Mouse (Mus musculus) midbrain, embryonic 15.5 days (tissue): ENCODE results near the gene Vps37b. TPM values are rescaled to one million over a fixed set of nuclear protein-coding genes. Genes with fewer than 3 reads are reported as not detected.

Experiments used
- ATAC-seq: fragments of 200-750 bp; cut with Nextera tagmentation; replicated peaks from 2 replicates; pipeline ENCODE4 v1.8.0; 2017; ENCODE audit warnings: moderate TSS enrichment
- H3K27ac ChIP-seq: fragments of 300-500 bp; sonication (generic); 2 replicates; pipeline ENCODE4 v1.5.1; 2015; ENCODE audit warnings: mild to moderate bottlenecking, inconsistent platforms
- H3K27me3 ChIP-seq: fragments of 300-500 bp; sonication (generic); replicated peaks from 2 replicates; pipeline ENCODE4 v1.6.1; 2015; ENCODE audit warnings: inconsistent platforms
- H3K36me3 ChIP-seq: fragments of 300-500 bp; sonication (generic); replicated peaks from 2 replicates; pipeline ENCODE4 v1.6.1; 2015; ENCODE audit warnings: inconsistent platforms
- H3K4me1 ChIP-seq: fragments of 300-500 bp; sonication (generic); 2 replicates; pipeline ENCODE4 v1.6.1; 2015; ENCODE audit warnings: inconsistent platforms
- H3K4me2 ChIP-seq: fragments of 300-500 bp; sonication (generic); 2 replicates; pipeline ENCODE4 v1.6.1; 2015; ENCODE audit warnings: inconsistent platforms, mild to moderate bottlenecking, moderate library complexity
- H3K4me3 ChIP-seq: fragments of 300-500 bp; sonication (generic); 2 replicates; pipeline ENCODE4 v1.5.1; 2015; ENCODE audit warnings: mild to moderate bottlenecking, inconsistent platforms
- H3K9ac ChIP-seq: fragments of 300-500 bp; sonication (generic); 2 replicates; pipeline ENCODE4 v1.6.1; 2015; ENCODE audit warnings: mild to moderate bottlenecking, inconsistent platforms
- H3K9me3 ChIP-seq: fragments of 300-500 bp; sonication (generic); 2 replicates; pipeline ENCODE4 v1.6.1; 2016; ENCODE audit warnings: inconsistent platforms
- WGBS: fragments of 180-500 bp; shearing (Covaris S2); methylation state at CpG from one replicate; pipeline ENCODE4 v1.1.7; 2015; ENCODE audit warnings: mixed read lengths; 5-methylcytosine and 5-hydroxymethylcytosine counted together
- polyA plus RNA-seq: library from polyadenylated mRNA; unstranded; fragments of >200 nt; fragmentation: Nextera tagmentation; extraction: Ambion mirVana; gene quantifications from 2 replicates; pipeline ENCODE4 v1.2.1, GENCODE M21; 2015

The Vps37b gene
- polyA plus RNA-seq = 66.7 and 73.7 TPM in 2 replicates

DNA sequence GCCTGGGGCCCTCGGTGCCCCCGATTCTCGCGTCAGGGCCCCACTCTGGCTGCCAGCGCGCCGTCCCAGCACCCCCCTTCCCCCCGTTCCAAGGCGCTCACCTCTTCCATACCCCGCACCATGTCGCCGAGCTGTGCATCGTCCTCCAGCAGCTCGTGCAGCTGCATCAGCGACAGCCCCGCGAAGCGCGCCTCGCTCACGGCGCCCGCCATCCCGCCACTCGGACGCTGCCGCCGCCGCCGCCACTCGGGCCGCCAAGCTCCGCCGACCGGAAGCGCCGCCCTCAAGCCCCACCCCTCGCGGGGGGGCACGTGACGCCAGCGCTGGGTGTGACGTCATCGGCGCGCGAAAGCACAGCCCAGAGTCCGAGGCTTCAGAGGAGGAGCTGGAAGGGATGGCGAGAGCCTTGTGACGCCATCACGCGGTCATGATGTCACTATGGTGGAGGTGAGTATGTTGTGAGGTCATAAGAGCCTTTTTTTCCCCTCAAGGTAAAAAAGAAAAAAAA is at the start of gene Vps37b:
Gene Vps37b, minus strand, starts transcription at position 270 of the 508 bp plus-strand sequence.
- ATAC-seq = peak; percentile 69
- Histone ChIP-seq H3K9ac (peak within 1 kb of the TSS; percentile 88), H3K36me3 (no peaks in the 10 kb centered on the region), H3K27ac (peak within 1 kb of the TSS; percentile 92), H3K27me3 (no peaks in the 10 kb centered on the region), H3K4me1 (peaks cover 38% of the 10 kb centered on the region), H3K4me2 (peak within 1 kb of the TSS; percentile 66), H3K9me3 (no peaks in the 10 kb centered on the region), H3K4me3 (peak within 1 kb of the TSS; percentile 77)
- under 1% methylated on average over 52 of the region's 52 CpGs for WGBS

GRCm38 (mm10) chr5:124079880-124080279 is 47.8 kb upstream of the Vps37b start:
- Histone ChIP-seq H3K4me3 (no peak overlapping the region), H3K9me3 (no peaks in the 10 kb centered on the region), H3K4me2 (no peak overlapping the region), H3K9ac (no peak overlapping the region), H3K27ac (no peak overlapping the region), H3K36me3 (no peaks in the 10 kb centered on the region), H3K4me1 (0 out of 2 replicates have a peak, but pooled peaks cover 5% of the 10 kb centered on the region), H3K27me3 (no peaks in the 10 kb centered on the region)
- ATAC-seq = no peak
- 94% methylated on average over 17 of the region's 17 CpGs for WGBS

DNA sequence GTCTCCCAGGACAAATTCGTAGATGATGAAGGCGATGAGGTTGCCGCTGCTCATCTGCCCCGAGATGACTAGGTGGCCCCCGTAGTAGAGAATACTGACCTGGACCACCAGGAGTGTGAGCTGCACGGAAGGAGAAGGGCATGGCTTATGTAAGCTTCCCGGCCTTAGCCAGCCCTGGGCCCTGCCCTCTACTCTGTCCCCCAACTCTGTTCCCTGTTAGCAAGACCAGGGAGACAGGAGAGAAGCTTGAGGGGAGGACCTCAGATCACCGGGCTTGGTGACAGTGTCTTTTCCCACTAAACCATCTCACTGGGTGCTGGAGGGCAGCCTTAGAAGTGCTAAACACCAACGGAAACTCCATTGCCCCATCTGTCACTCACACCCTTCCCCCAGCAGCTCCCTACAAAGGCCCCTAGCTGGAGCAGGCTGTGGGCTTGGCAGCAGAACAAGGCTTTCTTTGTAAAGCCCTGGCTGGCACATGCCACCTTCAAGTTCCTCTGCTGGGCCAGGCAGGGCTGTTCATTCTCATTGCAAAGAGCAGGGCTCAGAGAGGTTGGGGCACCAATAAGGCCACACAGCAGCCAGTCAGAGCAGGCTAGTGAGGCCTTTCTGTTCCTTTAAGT is 46.8 kb upstream of the Vps37b start:
- Histone ChIP-seq H3K36me3 (no peaks in the 10 kb centered on the region), H3K27me3 (no peaks in the 10 kb centered on the region), H3K4me3 (no peak overlapping the region), H3K9me3 (no peaks in the 10 kb centered on the region), H3K27ac (peak overlapping the region; percentile 61), H3K4me2 (no peak overlapping the region), H3K9ac (no peak overlapping the region), H3K4me1 (0 out of 2 replicates have a peak, but pooled peaks cover 5% of the 10 kb centered on the region)
- ATAC-seq = peak; percentile 79
- 60% methylated on average over 9 of the region's 9 CpGs for WGBS

DNA sequence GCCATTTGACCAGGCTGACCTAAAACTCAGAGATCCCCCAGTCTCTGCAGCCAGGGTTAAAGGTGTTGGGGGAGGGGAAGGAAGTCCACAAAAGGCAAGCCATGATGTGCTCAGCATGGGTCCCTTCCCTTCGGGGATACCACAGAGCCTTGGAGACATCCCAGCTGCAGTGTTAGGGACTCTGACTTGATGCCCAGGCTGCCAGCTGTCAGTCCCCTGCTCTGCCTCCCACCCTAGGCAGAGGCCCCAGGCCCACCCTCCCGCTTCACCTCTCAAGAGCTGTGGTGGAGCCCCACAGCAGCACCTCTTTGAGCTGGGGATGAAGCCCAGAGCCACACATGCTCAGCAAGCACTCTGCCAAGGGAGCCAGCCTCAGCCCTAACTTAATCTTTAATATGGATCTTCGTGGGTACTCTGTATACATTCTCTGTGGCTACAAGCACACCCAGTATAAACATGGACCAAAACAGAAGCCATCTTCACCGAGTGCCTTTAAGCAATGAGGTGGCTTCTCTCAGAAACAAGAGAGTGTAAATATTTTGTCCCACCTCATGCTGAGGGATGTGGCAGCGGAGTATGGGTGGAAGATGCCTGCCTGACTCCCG is 45.9 kb upstream of the Vps37b start:
- Histone ChIP-seq H3K9me3 (no peaks in the 10 kb centered on the region), H3K4me2 (no peak overlapping the region), H3K27me3 (no peaks in the 10 kb centered on the region), H3K36me3 (no peaks in the 10 kb centered on the region), H3K9ac (no peak overlapping the region), H3K27ac (no peak overlapping the region), H3K4me3 (no peak overlapping the region), H3K4me1 (0 out of 2 replicates have a peak, but pooled peaks cover 5% of the 10 kb centered on the region)
- WGBS = 61% methylated on average over 6 of the region's 6 CpGs
- ATAC-seq = no peak

DNA sequence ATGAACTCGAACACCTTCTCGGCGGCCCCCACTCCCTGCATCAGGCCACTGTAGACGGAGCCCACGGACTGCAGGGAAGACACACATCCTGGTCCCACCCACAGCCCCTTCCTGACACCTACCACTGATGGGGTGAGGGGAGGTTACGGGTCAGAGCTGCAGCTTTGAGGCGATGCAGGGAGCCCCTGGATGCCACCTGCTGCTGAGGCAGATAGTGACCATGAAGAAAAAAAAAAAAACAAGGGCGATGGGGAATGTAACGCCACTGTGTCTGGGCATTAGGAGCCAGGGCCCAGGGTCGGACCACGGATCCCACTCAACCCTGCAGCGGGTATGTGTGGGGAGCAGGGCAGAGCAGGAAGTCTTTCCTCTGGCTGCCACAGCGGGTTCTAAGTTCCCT is 45.2 kb upstream of the Vps37b start:
- Histone ChIP-seq H3K4me2 (no peak overlapping the region), H3K9ac (no peak overlapping the region), H3K36me3 (no peaks in the 10 kb centered on the region), H3K9me3 (no peaks in the 10 kb centered on the region), H3K4me1 (0 out of 2 replicates have a peak, but pooled peaks cover 5% of the 10 kb centered on the region), H3K27ac (no peak overlapping the region), H3K27me3 (no peaks in the 10 kb centered on the region), H3K4me3 (no peak overlapping the region)
- WGBS = 87% methylated on average over 13 of the region's 13 CpGs
- no peak for ATAC-seq

DNA sequence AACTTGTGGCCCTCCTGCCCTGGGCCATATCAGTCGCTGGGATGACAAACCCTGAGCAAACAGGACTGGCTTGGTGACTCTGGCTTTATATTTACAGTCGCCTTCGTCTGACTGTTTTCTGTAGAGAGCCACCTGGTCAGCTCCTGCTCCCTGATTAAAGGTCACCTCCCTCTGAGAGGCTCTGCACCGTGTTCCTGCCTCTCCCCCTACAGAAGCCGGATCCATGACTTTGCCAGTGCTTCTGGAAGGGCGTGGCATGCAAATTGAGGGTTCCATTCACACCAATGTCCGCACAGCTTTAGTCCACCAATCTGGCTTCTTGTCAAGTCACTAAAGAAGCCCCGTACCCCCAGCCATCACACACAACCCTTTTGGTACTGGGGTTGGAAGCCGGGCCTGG is 44.5 kb upstream of the Vps37b start:
- whole genome bisulfite sequencing = 52% methylated on average over 9 of the region's 9 CpGs
- no peak overlapping the region for H3K27ac ChIP-seq
- 0 out of 2 replicates have a peak, but pooled peaks cover 5% of the 10 kb centered on the region for H3K4me1 ChIP-seq
- no peaks in the 10 kb centered on the region for H3K27me3 ChIP-seq
- no peak overlapping the region for H3K9ac ChIP-seq
- no peak overlapping the region for H3K4me2 ChIP-seq
- H3K36me3 ChIP-seq = no peaks in the 10 kb centered on the region
- no peak for ATAC-seq
- H3K9me3 ChIP-seq = no peaks in the 10 kb centered on the region
- H3K4me3 ChIP-seq = no peak overlapping the region

DNA sequence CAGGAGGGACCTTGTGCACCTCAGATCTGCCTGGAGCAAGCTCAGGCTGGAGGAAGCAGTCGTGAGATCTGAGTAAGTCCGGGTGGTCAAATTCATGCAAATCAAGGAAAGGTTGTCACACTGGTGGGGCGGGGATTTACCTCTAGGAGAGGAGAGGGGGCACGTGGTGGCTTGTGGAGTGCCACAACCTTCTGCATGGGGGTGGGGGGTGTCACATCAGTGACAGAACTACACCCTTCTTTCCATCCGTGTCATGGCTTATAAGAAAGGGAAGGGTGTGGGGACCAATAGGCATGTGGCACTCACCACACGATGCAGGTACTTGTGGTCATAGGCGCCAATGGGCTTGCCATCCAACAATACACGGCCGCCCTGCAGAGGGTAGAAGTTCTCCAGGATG is 43.6 kb upstream of the Vps37b start:
- Histone ChIP-seq H3K9me3 (no peaks in the 10 kb centered on the region), H3K36me3 (no peaks in the 10 kb centered on the region), H3K4me1 (0 out of 2 replicates have a peak, but pooled peaks cover 5% of the 10 kb centered on the region), H3K4me2 (no peak overlapping the region), H3K27me3 (no peaks in the 10 kb centered on the region), H3K9ac (no peak overlapping the region), H3K27ac (no peak overlapping the region), H3K4me3 (no peak overlapping the region)
- WGBS = 77% methylated on average over 9 of the region's 9 CpGs
- no peak for ATAC-seq

- 69% methylated on average over 10 of the region's 10 CpGs for WGBS
- H3K27me3 ChIP-seq = no peaks in the 10 kb centered on the region
- no peak for ATAC-seq
Measured at GRCm38 (mm10) chr5:124074845-124075307, 42.8 kb upstream of the Vps37b start.

DNA sequence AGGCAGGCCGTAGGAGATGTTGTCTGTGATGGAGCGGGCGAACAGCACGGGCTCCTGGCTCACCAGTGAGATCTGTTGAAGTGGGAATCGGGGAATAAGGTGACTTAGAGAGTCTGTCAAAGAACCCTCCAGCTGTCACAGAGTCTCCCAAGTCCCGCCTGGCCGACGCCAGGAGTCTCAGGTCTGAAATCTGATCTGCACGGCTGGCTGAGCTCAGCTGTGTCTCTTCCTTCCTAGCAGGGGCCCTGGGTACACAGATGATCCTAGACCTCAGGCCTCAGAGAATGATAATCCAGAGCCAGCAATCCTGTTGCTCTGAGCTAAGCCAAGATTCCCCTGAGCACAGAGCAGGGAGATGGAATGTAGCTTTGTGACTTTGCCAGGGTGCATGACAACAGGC is 41.6 kb upstream of the Vps37b start:
- ATAC-seq = no peak
- Histone ChIP-seq H3K36me3 (no peaks in the 10 kb centered on the region), H3K27me3 (no peaks in the 10 kb centered on the region), H3K4me3 (no peak overlapping the region), H3K27ac (no peak overlapping the region), H3K9ac (no peak overlapping the region), H3K9me3 (no peaks in the 10 kb centered on the region), H3K4me2 (no peak overlapping the region), H3K4me1 (0 out of 2 replicates have a peak, but pooled peaks cover 3% of the 10 kb centered on the region)
- 48% methylated on average over 9 of the region's 9 CpGs for WGBS

More at GRCm38 (mm10) chr5:124074845-124075307, 42.8 kb upstream of the Vps37b start:
- Histone ChIP-seq H3K36me3 (no peaks in the 10 kb centered on the region), H3K4me2 (no peak overlapping the region), H3K27ac (no peak overlapping the region), H3K9me3 (no peaks in the 10 kb centered on the region), H3K4me1 (0 out of 2 replicates have a peak, but pooled peaks cover 5% of the 10 kb centered on the region), H3K9ac (no peak overlapping the region), H3K4me3 (no peak overlapping the region)

GRCm38 (mm10) chr5:124069657-124070056 is 37.6 kb upstream of the Vps37b start:
- Histone ChIP-seq H3K27ac (no peak overlapping the region), H3K36me3 (no peaks in the 10 kb centered on the region), H3K27me3 (no peaks in the 10 kb centered on the region), H3K9ac (no peak overlapping the region), H3K4me2 (no peak overlapping the region), H3K4me3 (no peak overlapping the region), H3K9me3 (no peaks in the 10 kb centered on the region), H3K4me1 (no peaks in the 10 kb centered on the region)
- WGBS = 86% methylated on average over 3 of the region's 3 CpGs
- no peak for ATAC-seq

DNA sequence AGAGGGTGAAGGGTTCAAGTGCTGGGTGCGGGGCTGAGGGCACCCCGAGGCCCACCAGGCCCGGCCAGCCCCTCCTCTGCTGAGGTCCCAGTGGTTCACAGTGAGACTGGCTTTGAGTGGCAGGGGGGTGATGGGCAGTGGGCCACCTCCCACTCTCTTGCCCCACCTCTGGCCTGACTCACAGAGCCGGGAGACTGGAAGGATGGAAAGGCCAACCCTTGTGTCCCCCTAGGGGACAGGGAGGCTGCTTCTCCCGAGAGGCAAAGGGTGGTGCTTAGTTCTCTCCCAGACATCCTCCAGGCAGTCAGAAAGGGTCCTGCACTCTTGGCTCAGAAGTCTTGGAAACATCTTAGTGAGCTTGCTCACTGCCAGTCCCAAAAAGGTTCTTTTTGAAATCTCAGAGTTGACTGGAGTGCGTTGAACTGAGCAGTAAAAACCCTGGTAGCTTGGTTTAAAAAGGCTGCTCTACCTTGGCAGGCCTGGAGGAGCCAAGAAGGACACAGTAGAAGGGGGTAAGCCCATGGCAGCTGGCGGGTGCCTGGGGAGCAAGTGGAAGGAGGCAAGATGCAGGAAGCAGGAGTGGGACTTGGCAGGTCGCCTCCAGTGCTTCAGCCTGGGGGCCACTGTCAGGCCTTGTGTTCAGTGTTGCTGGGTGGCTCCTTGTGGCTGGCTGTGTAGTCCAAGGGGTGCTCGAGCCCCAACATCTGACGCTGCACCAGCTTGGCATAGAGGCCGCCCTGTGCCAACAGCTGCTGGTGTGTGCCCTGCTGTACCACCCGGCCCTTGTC is 30.2 kb upstream of the Vps37b start:
- no peaks in the 10 kb centered on the region for H3K4me1 ChIP-seq
- H3K27ac ChIP-seq = no peak overlapping the region
- ATAC-seq = no peak
- no peaks in the 10 kb centered on the region for H3K9me3 ChIP-seq
- no peak overlapping the region for H3K4me2 ChIP-seq
- no peak overlapping the region for H3K4me3 ChIP-seq
- no peak overlapping the region for H3K9ac ChIP-seq
- H3K36me3 ChIP-seq = no peaks in the 10 kb centered on the region
- WGBS = 69% methylated on average over 12 of the region's 12 CpGs
- no peaks in the 10 kb centered on the region for H3K27me3 ChIP-seq

DNA sequence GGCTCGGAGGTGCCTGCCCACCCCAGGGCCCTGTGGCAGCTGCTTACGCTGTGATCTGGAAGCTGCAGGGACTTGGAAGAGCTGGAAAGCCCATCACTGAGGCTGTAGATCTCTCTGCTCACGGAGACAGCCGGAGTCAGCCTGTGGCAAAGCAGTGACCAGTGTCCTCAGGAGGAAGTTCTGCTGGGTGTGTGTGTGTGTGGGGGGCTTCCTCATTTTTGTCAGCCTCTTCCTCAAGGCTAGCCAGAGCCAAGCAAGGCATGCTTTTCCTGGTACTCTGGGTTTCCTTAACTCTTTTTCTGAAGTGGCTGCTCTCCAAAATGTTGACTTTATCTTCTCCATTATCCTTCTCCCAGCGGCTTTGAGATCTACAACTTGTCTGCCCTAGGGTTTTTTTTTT is 27.6 kb upstream of the Vps37b start:
- Histone ChIP-seq H3K27ac (no peak overlapping the region), H3K4me1 (no peaks in the 10 kb centered on the region), H3K4me2 (no peak overlapping the region), H3K4me3 (no peak overlapping the region), H3K36me3 (no peaks in the 10 kb centered on the region), H3K9me3 (no peaks in the 10 kb centered on the region), H3K27me3 (no peaks in the 10 kb centered on the region), H3K9ac (no peak overlapping the region)
- 83% methylated on average over 5 of the region's 5 CpGs for WGBS
- ATAC-seq = no peak
